Mouse (Mus musculus): ENCODE data around the gene E2f4. TPM values are rescaled to one million over a fixed set of nuclear protein-coding genes. Genes with fewer than 3 reads are reported as not detected.
A peak's percentile ranks its signal among the peaks of the same experiment; 100 is the strongest.

Gene E2f4
- total RNA-seq, 2 experiments from 2014 or later, result 31.2 to 31.7 TPM

- no peak for DNase-seq (ENCODE audit: low spot score)
Observed at GRCm38 (mm10) chr8:105312891-105313481, 15.5 kb downstream of the E2f4 start.

GRCm38 (mm10) chr8:105313622-105314402 is 16.3 kb downstream of the E2f4 start:
- DNase-seq (ENCODE audit: low spot score), result no peak

GRCm38 (mm10) chr8:105315073-105315769 is 17.8 kb downstream of the E2f4 start:
- no peak for DNase-seq (ENCODE audit: low spot score)

GRCm38 (mm10) chr8:105317941-105318340 is 20.5 kb downstream of the E2f4 start:
- DNase-seq (ENCODE audit: low spot score), result peak; percentile 57

- DNase-seq (ENCODE audit: low spot score), result no peak
Observed at GRCm38 (mm10) chr8:105318662-105319190, 21.3 kb downstream of the E2f4 start.

- DNase-seq (ENCODE audit: low spot score), result no peak
Observed at GRCm38 (mm10) chr8:105323183-105323582, 25.7 kb downstream of the E2f4 start.

- DNase-seq (ENCODE audit: low spot score), result no peak
Observed at GRCm38 (mm10) chr8:105325641-105326093, 28.2 kb downstream of the E2f4 start.

- DNase-seq (ENCODE audit: low spot score), result peak; percentile 98
Observed at GRCm38 (mm10) chr8:105326141-105326672, 28.7 kb downstream of the E2f4 start, which contains the start of the genes Lrrc29 and Tmem208. TSS of gene Lrrc29 (minus strand) at chr8:105326278. TSS of gene Tmem208 (plus strand) at chr8:105326354.

GRCm38 (mm10) chr8:105326968-105327367 is 29.5 kb downstream of the E2f4 start:
- DNase-seq (ENCODE audit: low spot score), result no peak

- no peak for DNase-seq (ENCODE audit: low spot score)
Observed at GRCm38 (mm10) chr8:105330325-105330724, 32.9 kb downstream of the E2f4 start.

GRCm38 (mm10) chr8:105331469-105331868 is 34.0 kb downstream of the E2f4 start:
- no peak for DNase-seq (ENCODE audit: low spot score)

- DNase-seq (ENCODE audit: low spot score), result no peak
Observed at GRCm38 (mm10) chr8:105331931-105332330, 34.5 kb downstream of the E2f4 start.

- no peak for DNase-seq (ENCODE audit: low spot score)
Observed at GRCm38 (mm10) chr8:105332523-105332922, 35.1 kb downstream of the E2f4 start.

- DNase-seq (ENCODE audit: low spot score), result no peak
Observed at GRCm38 (mm10) chr8:105336373-105337130, 39.1 kb downstream of the E2f4 start.

GRCm38 (mm10) chr8:105338992-105339391 is 41.5 kb downstream of the E2f4 start:
- no peak for DNase-seq (ENCODE audit: low spot score)

- no peak for DNase-seq (ENCODE audit: low spot score)
Observed at GRCm38 (mm10) chr8:105339886-105340635, 42.6 kb downstream of the E2f4 start.

- DNase-seq (ENCODE audit: low spot score), result no peak
Observed at GRCm38 (mm10) chr8:105341399-105341798, 43.9 kb downstream of the E2f4 start.

GRCm38 (mm10) chr8:105342768-105343167 is 45.3 kb downstream of the E2f4 start:
- DNase-seq (ENCODE audit: low spot score), result no peak

- DNase-seq (ENCODE audit: low spot score), result no peak
Observed at GRCm38 (mm10) chr8:105343791-105344574, 46.5 kb downstream of the E2f4 start.
